Mouse (Mus musculus): ENCODE measurements around the gene 9330161L09Rik.

GRCm38 (mm10) chr12:103437601-103438000 is 30.0 kb upstream of the 9330161L09Rik start:
- TF ChIP-seq CTCF (IDR thresholded peaks at IDR 0.05; ENCODE audit: borderline replicate concordance, insufficient read depth, low read depth, low read length) (no peak), POLR2A (IDR thresholded peaks at IDR 0.05; ENCODE audit: borderline replicate concordance, insufficient read depth, low read length) (no peak)

Measured in cerebellum, adult 2 months (tissue).